Mouse (Mus musculus) E14TG2a.4 (cell line): ENCODE results near the gene Taok3.

ENCODE experiments used
- H3K27me3 ChIP-seq: 2 replicates; pipeline ENCODE4 v1.6.1; 2014; ENCODE audit warnings: low read length, control low read depth; ENCODE audit not compliant: insufficient read depth
- H3K36me3 ChIP-seq: 2 replicates; pipeline ENCODE4 v1.6.1; 2014; ENCODE audit warnings: low read length, control low read depth; ENCODE audit not compliant: insufficient read depth
- H3K4me1 ChIP-seq: replicated peaks from 2 replicates; pipeline ENCODE4 v1.6.1; 2014; ENCODE audit warnings: low read depth, low read length, control low read depth
- H3K4me3 ChIP-seq: replicated peaks from 2 replicates; pipeline ENCODE4 v1.5.1; 2014; ENCODE audit warnings: mild to moderate bottlenecking, low read length
- H3K9me3 ChIP-seq: 2 replicates; pipeline ENCODE4 v1.6.1; 2014; ENCODE audit warnings: low read length, control low read depth
- CTCF ChIP-seq: conservative IDR thresholded peaks from 2 replicates; pipeline ENCODE4 v1.5.1; 2014; ENCODE audit warnings: low read length
- NANOG ChIP-seq: IDR thresholded peaks from 2 replicates; pipeline ENCODE4 v1.6.1; 2014; ENCODE audit warnings: borderline replicate concordance, low read length, mixed read lengths
- POU5F1 ChIP-seq: IDR thresholded peaks from 2 replicates; pipeline ENCODE4 v1.6.1; 2014; ENCODE audit warnings: low read length, borderline replicate concordance

The Taok3 gene

GRCm38 (mm10) chr5:117159326-117159725 lies 39.4 kb downstream of the Taok3 start:
- H3K9me3 ChIP-seq: no peaks in the 10 kb centered on the region
- peaks cover 27% of the 10 kb centered on the region for H3K4me1 ChIP-seq
- 0 out of 2 replicates have a peak, but pooled peaks cover 5% of the 10 kb centered on the region for H3K36me3 ChIP-seq
- H3K27me3 ChIP-seq: no peaks in the 10 kb centered on the region
- H3K4me3 ChIP-seq: no peak overlapping the region
- TF ChIP-seq CTCF (no peak), NANOG (no peak), POU5F1 (no peak)

GRCm38 (mm10) chr5:117159805-117160291 lies 39.9 kb downstream of the Taok3 start:
- TF ChIP-seq NANOG: no peak
- Histone ChIP-seq H3K9me3 (no peaks in the 10 kb centered on the region), H3K27me3 (no peaks in the 10 kb centered on the region), H3K36me3 (0 out of 2 replicates have a peak, but pooled peaks cover 5% of the 10 kb centered on the region), H3K4me3 (no peak overlapping the region), H3K4me1 (peaks cover 27% of the 10 kb centered on the region)

DNA sequence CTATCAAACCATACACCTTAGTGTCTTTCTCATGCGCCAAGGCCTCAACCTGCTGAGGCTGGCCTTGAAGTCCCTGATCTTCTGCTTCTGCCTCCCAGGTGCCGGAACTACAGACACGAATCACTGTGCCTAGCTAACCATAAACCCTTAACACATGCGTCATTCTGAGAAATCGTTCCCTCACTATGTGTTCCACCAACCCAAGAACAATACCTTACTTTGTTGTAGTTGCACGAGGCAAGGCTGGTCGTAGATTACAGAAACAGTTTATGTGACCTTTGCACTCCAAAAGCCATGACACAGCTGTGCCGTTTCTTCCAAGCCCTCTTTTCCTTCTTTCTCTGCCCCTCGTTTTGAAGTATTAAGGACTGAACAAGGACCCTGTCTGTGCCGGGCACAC lies 40.6 kb downstream of the Taok3 start:
- Histone ChIP-seq H3K27me3 (no peaks in the 10 kb centered on the region), H3K36me3 (0 out of 2 replicates have a peak, but pooled peaks cover 1% of the 10 kb centered on the region), H3K9me3 (no peaks in the 10 kb centered on the region), H3K4me3 (no peak overlapping the region), H3K4me1 (peaks cover 27% of the 10 kb centered on the region)
- no peak for TF ChIP-seq NANOG
- TF ChIP-seq POU5F1: no peak
- TF ChIP-seq CTCF: no peak

DNA sequence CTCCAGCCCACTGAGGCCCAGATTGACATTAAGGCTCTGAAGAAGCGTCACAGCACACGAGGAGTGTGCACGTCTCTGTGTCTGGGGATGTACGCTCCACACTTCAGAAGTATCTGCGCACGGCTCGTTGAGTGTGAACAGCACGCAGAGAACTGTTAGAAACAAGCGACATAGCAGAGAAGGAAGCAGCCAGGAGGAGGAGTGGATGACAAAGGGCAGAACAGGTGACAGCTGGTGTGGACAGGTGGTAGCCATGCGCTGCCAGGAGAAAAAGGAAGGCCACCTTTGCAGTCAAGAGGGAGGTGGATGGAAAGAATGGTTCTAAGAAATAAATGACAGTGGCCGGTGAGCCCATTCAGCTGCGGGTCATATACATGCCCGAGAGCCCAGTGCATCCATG lies 43.9 kb downstream of the Taok3 start:
- Histone ChIP-seq H3K4me1 (peaks cover 23% of the 10 kb centered on the region), H3K36me3 (peaks cover 5% of the 10 kb centered on the region; the same call in 1 of the 2 replicates), H3K9me3 (peaks cover 4% of the 10 kb centered on the region), H3K27me3 (no peaks in the 10 kb centered on the region), H3K4me3 (no peak overlapping the region)
- TF ChIP-seq NANOG (no peak), CTCF (no peak), POU5F1 (no peak)

DNA sequence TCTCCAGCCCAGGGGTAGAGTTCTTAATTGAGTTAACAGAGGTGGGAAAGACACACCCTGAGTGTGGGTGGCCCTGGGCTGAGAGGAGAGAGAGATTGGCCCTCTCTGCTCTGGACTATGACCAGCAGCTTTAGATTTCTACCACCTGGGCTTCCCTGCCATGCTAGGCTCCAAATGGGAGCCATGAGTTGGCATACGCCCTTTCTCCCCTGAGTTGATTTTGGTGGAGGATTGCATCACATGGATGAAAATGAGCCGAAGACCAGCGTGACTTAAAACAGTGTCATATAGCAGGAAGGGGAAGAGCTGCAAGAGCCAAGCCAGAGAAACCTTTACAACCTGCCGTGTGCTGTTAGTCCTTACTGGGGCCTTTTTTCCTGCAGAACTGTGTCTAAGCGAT lies 44.6 kb downstream of the Taok3 start:
- TF ChIP-seq CTCF (no peak), NANOG (no peak), POU5F1 (no peak)
- Histone ChIP-seq H3K27me3 (no peaks in the 10 kb centered on the region), H3K36me3 (peaks cover 7% of the 10 kb centered on the region; the same call in 1 of the 2 replicates), H3K9me3 (peaks cover 11% of the 10 kb centered on the region), H3K4me1 (peaks cover 15% of the 10 kb centered on the region), H3K4me3 (no peak overlapping the region)

- Histone ChIP-seq H3K36me3 (peaks cover 7% of the 10 kb centered on the region; the same call in 1 of the 2 replicates), H3K27me3 (no peaks in the 10 kb centered on the region), H3K4me1 (peaks cover 11% of the 10 kb centered on the region), H3K4me3 (no peak overlapping the region), H3K9me3 (peaks cover 15% of the 10 kb centered on the region)
- TF ChIP-seq POU5F1 (no peak), NANOG (no peak), CTCF (no peak)
These were observed 45.0 kb downstream of the Taok3 start for GRCm38 (mm10) chr5:117164923-117165322.

DNA sequence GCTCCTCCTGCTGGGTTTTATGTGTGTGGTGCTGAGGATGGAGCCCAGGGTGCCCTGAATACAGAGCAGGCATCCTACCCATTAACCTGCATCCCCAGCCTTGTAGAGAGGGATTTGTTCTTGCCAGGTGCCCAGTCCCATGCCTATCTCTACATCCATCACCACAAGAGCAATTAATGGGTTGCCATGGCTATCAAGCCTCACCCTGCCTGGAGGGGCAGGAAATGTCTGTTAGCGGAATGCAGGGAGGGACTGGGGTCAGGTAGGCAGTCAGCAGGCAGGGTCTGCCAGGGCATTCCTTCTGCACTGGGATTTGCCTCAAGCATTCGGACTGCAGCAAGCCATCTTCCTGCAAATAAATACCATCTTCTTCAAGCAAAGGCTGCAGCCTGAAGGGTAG lies 46.0 kb downstream of the Taok3 start:
- peaks cover 15% of the 10 kb centered on the region for H3K4me1 ChIP-seq
- no peak for TF ChIP-seq POU5F1
- no peak for TF ChIP-seq NANOG
- no peak for TF ChIP-seq CTCF
- peaks cover 18% of the 10 kb centered on the region for H3K9me3 ChIP-seq
- peaks cover 7% of the 10 kb centered on the region; the same call in 1 of the 2 replicates for H3K36me3 ChIP-seq
- no peak overlapping the region for H3K4me3 ChIP-seq
- H3K27me3 ChIP-seq: no peaks in the 10 kb centered on the region

DNA sequence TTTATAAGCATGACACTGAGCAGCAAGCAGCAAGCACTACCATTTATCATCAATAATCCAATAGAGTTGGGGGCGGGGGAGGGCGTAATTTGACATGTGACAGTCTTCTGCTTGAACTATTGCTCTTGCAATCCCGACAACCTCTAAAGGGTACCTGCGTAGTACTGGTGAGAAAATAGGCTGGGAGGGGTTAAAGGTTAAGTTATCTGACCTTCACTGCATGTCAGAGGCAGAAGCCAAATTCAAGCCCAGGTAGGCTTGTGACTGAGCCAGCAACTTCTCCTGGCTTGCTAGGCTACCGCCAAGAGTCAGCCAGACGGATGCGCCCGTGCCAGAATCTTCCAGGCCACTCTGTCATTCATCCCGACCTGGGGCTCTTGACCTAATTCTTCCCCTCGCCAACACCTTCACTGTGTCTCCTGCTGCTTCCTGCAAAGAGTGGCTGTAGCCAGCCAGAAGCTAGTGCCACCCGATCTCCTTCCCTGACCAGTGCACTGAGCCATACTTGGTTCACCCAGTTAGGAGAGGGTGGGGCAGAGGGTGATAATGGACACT lies 47.0 kb downstream of the Taok3 start:
- Histone ChIP-seq H3K36me3 (peaks cover 7% of the 10 kb centered on the region; the same call in 1 of the 2 replicates), H3K9me3 (peaks cover 18% of the 10 kb centered on the region), H3K27me3 (no peaks in the 10 kb centered on the region), H3K4me3 (no peak overlapping the region), H3K4me1 (peaks cover 23% of the 10 kb centered on the region)
- TF ChIP-seq POU5F1 (no peak), NANOG (no peak), CTCF (no peak)

DNA sequence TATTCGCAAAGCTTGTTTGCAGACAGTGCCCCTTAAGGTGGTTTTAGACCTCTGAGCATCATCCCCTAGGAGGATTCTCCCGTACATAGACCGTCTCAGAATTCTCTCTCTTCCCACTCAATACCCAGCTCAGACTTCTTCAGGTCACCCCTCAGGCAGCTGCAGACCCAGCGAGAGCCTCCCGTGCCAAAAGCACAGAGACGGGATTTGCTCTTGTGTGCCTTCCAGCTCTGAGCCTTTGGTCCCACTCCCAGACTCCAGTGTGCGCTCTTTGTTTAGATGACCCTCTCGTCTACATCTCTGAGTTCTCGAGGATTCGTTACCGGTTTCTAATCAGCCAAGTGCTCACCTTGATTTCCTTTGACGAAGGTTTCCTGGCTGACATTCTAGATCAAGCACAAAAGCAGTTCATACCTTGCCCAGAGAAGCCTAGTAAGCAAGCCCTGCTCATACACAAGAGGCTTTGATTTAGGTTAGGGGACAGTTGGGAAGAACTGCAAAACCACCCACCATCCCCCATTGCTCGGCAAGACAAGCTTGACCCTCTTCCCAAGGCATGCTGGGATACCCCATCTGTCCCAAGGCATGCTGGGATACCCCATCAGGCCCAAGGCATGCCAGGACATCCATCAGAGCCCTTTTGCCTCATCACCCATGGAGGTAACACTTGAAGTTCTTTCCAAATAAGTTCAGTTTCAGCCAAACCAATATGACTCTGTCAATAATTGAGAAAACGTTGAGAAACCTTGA lies 48.6 kb downstream of the Taok3 start:
- Histone ChIP-seq H3K4me3 (no peak overlapping the region), H3K4me1 (peaks cover 18% of the 10 kb centered on the region), H3K27me3 (no peaks in the 10 kb centered on the region), H3K9me3 (peaks cover 18% of the 10 kb centered on the region), H3K36me3 (peaks cover 7% of the 10 kb centered on the region; the same call in 1 of the 2 replicates)
- TF ChIP-seq NANOG (no peak), POU5F1 (no peak), CTCF (no peak)
